Mouse (Mus musculus) heart, postnatal 0 days (tissue): ENCODE data around the gene Gabrr2. TPM values are rescaled to one million over a fixed set of nuclear protein-coding genes. Genes with fewer than 3 reads are reported as not detected.
A peak's percentile ranks its signal among the peaks of the same experiment; 100 is the strongest.

Source experiments
- ATAC-seq: fragments of 200-750 bp; cut with Nextera tagmentation; 2 replicates; pipeline ENCODE4 v1.8.0; 2017; ENCODE audit warnings: low read depth, moderate number of reproducible peaks, moderate library complexity; ENCODE audit not compliant: insufficient read depth
- DNase-seq: peaks from one replicate; pipeline ENCODE4 v3.0.0-alpha.2; 2016; ENCODE audit warnings: low spot score
- H3K27ac ChIP-seq: fragments of 300-500 bp; sonication (generic); 2 replicates; pipeline ENCODE4 v1.5.1; 2014; ENCODE audit warnings: low read depth, mild to moderate bottlenecking
- H3K27me3 ChIP-seq: fragments of 300-500 bp; sonication (generic); 2 replicates; pipeline ENCODE4 v1.6.1; 2014; ENCODE audit warnings: low read length, mixed read lengths; ENCODE audit not compliant: control insufficient read depth, insufficient read depth
- H3K36me3 ChIP-seq: fragments of 300-500 bp; sonication (generic); replicated peaks from 2 replicates; pipeline ENCODE4 v1.6.1; 2014; ENCODE audit warnings: low read length, mixed read lengths; ENCODE audit not compliant: control insufficient read depth, insufficient read depth
- H3K4me1 ChIP-seq: fragments of 300-500 bp; sonication (generic); 2 replicates; pipeline ENCODE4 v1.6.1; 2014; ENCODE audit warnings: antibody characterized with exemption; ENCODE audit not compliant: control insufficient read depth, insufficient read depth
- H3K4me2 ChIP-seq: fragments of 300-500 bp; sonication (generic); 2 replicates; pipeline ENCODE4 v1.6.1; 2014; ENCODE audit warnings: low read depth, mild to moderate bottlenecking, low read length, moderate library complexity
- H3K4me3 ChIP-seq: fragments of 300-500 bp; sonication (generic); 2 replicates; pipeline ENCODE4 v1.5.1; 2014; ENCODE audit warnings: low read depth, low read length
- H3K9ac ChIP-seq: fragments of 300-500 bp; sonication (generic); replicated peaks from 2 replicates; pipeline ENCODE4 v1.6.1; 2014; ENCODE audit warnings: low read depth, low read length, mixed read lengths
- H3K9me3 ChIP-seq: fragments of 300-500 bp; sonication (generic); replicated peaks from 2 replicates; pipeline ENCODE4 v1.6.1; 2016; ENCODE audit warnings: low read length; ENCODE audit not compliant: control insufficient read depth
- CTCF ChIP-seq: IDR thresholded peaks from 2 replicates; pipeline ENCODE4 v1.5.1; 2016; ENCODE audit warnings: antibody characterized with exemption, control low read depth, low read depth
- EP300 ChIP-seq: IDR thresholded peaks from 2 replicates; pipeline ENCODE4 v1.6.1; 2016; ENCODE audit warnings: antibody characterized with exemption, low read depth
- WGBS: fragments of 180-500 bp; shearing (Covaris S2); extraction: QIAGEN DNeasy Blood & Tissue Kit; methylation state at CpG from one replicate; pipeline ENCODE4 v1.1.7; 2014; 5-methylcytosine and 5-hydroxymethylcytosine counted together
- polyA plus RNA-seq: library from polyadenylated mRNA; unstranded; fragments of >200 nt; fragmentation: Nextera tagmentation; extraction: Ambion mirVana; gene quantifications from 2 replicates; pipeline ENCODE4 v1.2.1, GENCODE M21; 2015
- total RNA-seq: library from RNA; depleted of rRNA; stranded (reverse); fragments of >200 nt; gene quantifications from 2 replicates; pipeline ENCODE4 v1.2.3, GENCODE M21; 2014; ENCODE audit warnings: low replicate concordance; rRNA removed

The Gabrr2 gene
- total RNA-seq (not detected in 2 replicates), polyA plus RNA-seq (0.26 TPM in 1 of 2 replicates, not detected in the other)

- ATAC-seq = no peak
- H3K27me3 ChIP-seq = no peaks in the 10 kb centered on the region
- no peak for DNase-seq
- H3K9ac ChIP-seq = no peak within 1 kb of the TSS
- H3K27ac ChIP-seq = no peak within 1 kb of the TSS
- H3K4me3 ChIP-seq = no peak within 1 kb of the TSS
- H3K4me2 ChIP-seq = no peak within 1 kb of the TSS
- peaks cover 16% of the 10 kb centered on the region for H3K4me1 ChIP-seq
- no peaks in the 10 kb centered on the region for H3K36me3 ChIP-seq
- H3K9me3 ChIP-seq = no peaks in the 10 kb centered on the region
- WGBS = 82% methylated on average over 4 of the region's 4 CpGs
- TF ChIP-seq CTCF (no peak), EP300 (no peak)
Measured at GRCm38 (mm10) chr4:33062981-33063380, at the start of gene Gabrr2. Gabrr2 (plus strand) TSS chr4:33062999.

DNA sequence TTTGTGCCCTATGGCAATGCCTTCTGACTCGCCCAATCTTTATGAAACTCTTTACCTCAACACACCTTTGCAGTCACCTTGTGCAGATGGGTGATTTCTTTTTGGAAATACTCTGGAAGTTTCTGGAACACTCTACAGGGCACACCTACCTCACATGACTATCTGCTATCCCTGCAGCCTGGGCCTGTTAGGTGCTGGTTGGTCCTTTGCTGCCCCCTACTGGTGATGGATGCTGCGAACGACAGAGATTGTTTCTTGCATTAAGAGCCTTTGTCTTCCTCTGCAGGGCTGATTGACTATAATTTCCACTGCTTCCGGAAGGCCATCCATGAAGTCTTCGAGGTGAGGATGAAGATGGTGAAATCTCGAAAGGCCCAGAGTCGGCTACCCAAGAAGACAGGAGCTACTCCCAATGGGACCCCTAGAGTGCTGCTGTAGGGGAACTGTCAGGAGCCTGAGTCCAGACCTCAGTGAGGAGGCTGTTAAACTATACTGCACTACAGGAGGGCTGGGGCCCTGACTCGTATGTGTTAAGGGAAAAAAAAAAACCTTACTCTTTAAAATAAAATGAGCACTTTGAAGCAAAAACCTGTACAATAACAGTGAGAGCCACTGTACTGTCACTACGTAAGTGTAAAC is 44.3 kb upstream of the Gabrr2 start:
- Histone ChIP-seq H3K36me3 (peaks cover 20% of the 10 kb centered on the region), H3K4me2 (no peak overlapping the region), H3K4me3 (no peak overlapping the region), H3K9me3 (0 out of 2 replicates have a peak, but pooled peaks cover 4% of the 10 kb centered on the region), H3K27me3 (no peaks in the 10 kb centered on the region), H3K9ac (no peak overlapping the region), H3K27ac (no peak overlapping the region), H3K4me1 (no peaks in the 10 kb centered on the region)
- DNase-seq (peak; percentile 68), ATAC-seq (peak; percentile 68)
- 42% methylated on average over 9 of the region's 9 CpGs for WGBS
- TF ChIP-seq CTCF (peak; percentile 99), EP300 (no peak)

- no peak overlapping the region for H3K4me3 ChIP-seq
- H3K27me3 ChIP-seq = no peaks in the 10 kb centered on the region
- DNase-seq (no peak), ATAC-seq (no peak)
- TF ChIP-seq EP300 = no peak
- TF ChIP-seq CTCF = no peak
- H3K4me2 ChIP-seq = no peak overlapping the region
- H3K9ac ChIP-seq = no peak overlapping the region
- H3K36me3 ChIP-seq = peaks cover 12% of the 10 kb centered on the region; the same call in 1 of the 2 replicates
- H3K27ac ChIP-seq = no peak overlapping the region
- 26% methylated on average over 8 of the region's 8 CpGs for WGBS
- no peaks in the 10 kb centered on the region for H3K9me3 ChIP-seq
- H3K4me1 ChIP-seq = no peaks in the 10 kb centered on the region
Measured at GRCm38 (mm10) chr4:33024420-33024819, 38.4 kb upstream of the Gabrr2 start.

GRCm38 (mm10) chr4:33029104-33029503 is 33.7 kb upstream of the Gabrr2 start:
- no peaks in the 10 kb centered on the region for H3K27me3 ChIP-seq
- peaks cover 6% of the 10 kb centered on the region; the same call in 1 of the 2 replicates for H3K36me3 ChIP-seq
- TF ChIP-seq CTCF (no peak), EP300 (no peak)
- peaks cover 14% of the 10 kb centered on the region; the same call in 1 of the 2 replicates for H3K4me1 ChIP-seq
- DNase-seq (no peak), ATAC-seq (no peak)
- no peak overlapping the region for H3K4me2 ChIP-seq
- no peak overlapping the region for H3K4me3 ChIP-seq
- no peak overlapping the region for H3K27ac ChIP-seq
- H3K9me3 ChIP-seq = no peaks in the 10 kb centered on the region
- no peak overlapping the region for H3K9ac ChIP-seq
- WGBS = 89% methylated on average over 7 of the region's 7 CpGs

GRCm38 (mm10) chr4:33030264-33031194 is 32.3 kb upstream of the Gabrr2 start:
- ATAC-seq (peak; percentile 60), DNase-seq (peak; percentile 19)
- Histone ChIP-seq H3K27me3 (no peaks in the 10 kb centered on the region), H3K4me1 (peaks cover 14% of the 10 kb centered on the region; the same call in 1 of the 2 replicates), H3K36me3 (peaks cover 6% of the 10 kb centered on the region; the same call in 1 of the 2 replicates), H3K9ac (peak overlapping the region; percentile 99), H3K4me2 (peak overlapping the region; percentile 87), H3K27ac (peak overlapping the region; percentile 99), H3K4me3 (peak overlapping the region; percentile 80), H3K9me3 (peaks cover 2% of the 10 kb centered on the region; the same call in 1 of the 2 replicates)
- no peak for TF ChIP-seq CTCF
- no peak for TF ChIP-seq EP300
- whole genome bisulfite sequencing = 3% methylated on average over 55 of the region's 55 CpGs
